Mouse (Mus musculus) heart, postnatal 0 days (tissue): ENCODE data around the gene Gramd2.

ENCODE experiments used
- CTCF ChIP-seq: IDR thresholded peaks from 2 replicates; pipeline ENCODE4 v1.5.1; 2016; ENCODE audit warnings: antibody characterized with exemption, control low read depth, low read depth
- EP300 ChIP-seq: IDR thresholded peaks from 2 replicates; pipeline ENCODE4 v1.6.1; 2016; ENCODE audit warnings: antibody characterized with exemption, low read depth

- TF ChIP-seq EP300, result no peak
- no peak for TF ChIP-seq CTCF
Measured at GRCm38 (mm10) chr9:59731136-59731535, 51.2 kb downstream of the Gramd2 start.
